Mouse (Mus musculus) heart, embryonic 16.5 days (tissue): Measurements from ENCODE around the gene Scrn1. TPM values are rescaled to one million over a fixed set of nuclear protein-coding genes. Genes with fewer than 3 reads are reported as not detected.

Experiments used
- ATAC-seq: fragments of 200-750 bp; cut with Nextera tagmentation; replicated peaks from 2 replicates; pipeline ENCODE4 v1.8.0; 2017; ENCODE audit warnings: moderate number of reproducible peaks; ENCODE audit not compliant: insufficient read depth, low FRiP score; ENCODE audit errors: extremely low read depth
- H3K27ac ChIP-seq: fragments of 300-500 bp; sonication (generic); 2 replicates; pipeline ENCODE4 v1.5.1; 2014; ENCODE audit warnings: mild to moderate bottlenecking, low read length, control low read depth, moderate library complexity
- H3K27me3 ChIP-seq: fragments of 300-500 bp; sonication (generic); 2 replicates; pipeline ENCODE4 v1.6.1; 2014; ENCODE audit warnings: low read length, mixed read lengths; ENCODE audit not compliant: control insufficient read depth, insufficient read depth
- H3K36me3 ChIP-seq: fragments of 300-500 bp; sonication (generic); 2 replicates; pipeline ENCODE4 v1.6.1; 2014; ENCODE audit not compliant: control insufficient read depth, insufficient read depth
- H3K4me1 ChIP-seq: fragments of 300-500 bp; sonication (generic); 2 replicates; pipeline ENCODE4 v1.6.1; 2014; ENCODE audit warnings: low read length, mixed read lengths; ENCODE audit not compliant: control insufficient read depth, insufficient read depth
- H3K4me2 ChIP-seq: fragments of 300-500 bp; sonication (generic); 2 replicates; pipeline ENCODE4 v1.6.1; 2014; ENCODE audit warnings: low read depth, mild to moderate bottlenecking, control low read depth, low read length
- H3K4me3 ChIP-seq: fragments of 300-500 bp; sonication (generic); 2 replicates; pipeline ENCODE4 v1.5.1; 2014; ENCODE audit warnings: mild to moderate bottlenecking, control low read depth, low read length
- H3K9ac ChIP-seq: fragments of 300-500 bp; sonication (generic); 2 replicates; pipeline ENCODE4 v1.6.1; 2014; ENCODE audit warnings: low read length, control low read depth
- H3K9me3 ChIP-seq: fragments of 300-500 bp; sonication (generic); replicated peaks from 2 replicates; pipeline ENCODE4 v1.6.1; 2016; ENCODE audit warnings: low read length; ENCODE audit not compliant: control insufficient read depth
- WGBS: fragments of 180-500 bp; shearing (Covaris S2); extraction: QIAGEN DNeasy Blood & Tissue Kit; methylation state at CpG from one replicate; pipeline ENCODE4 v1.1.7; 2014; 5-methylcytosine and 5-hydroxymethylcytosine counted together
- polyA plus RNA-seq: library from polyadenylated mRNA; unstranded; fragments of >200 nt; fragmentation: Nextera tagmentation; extraction: Ambion mirVana; gene quantifications from 2 replicates; pipeline ENCODE4 v1.2.1, GENCODE M21; 2015

Scrn1 gene
- polyA plus RNA-seq, 1 experiment from 2014 or later = 5.1 TPM

DNA sequence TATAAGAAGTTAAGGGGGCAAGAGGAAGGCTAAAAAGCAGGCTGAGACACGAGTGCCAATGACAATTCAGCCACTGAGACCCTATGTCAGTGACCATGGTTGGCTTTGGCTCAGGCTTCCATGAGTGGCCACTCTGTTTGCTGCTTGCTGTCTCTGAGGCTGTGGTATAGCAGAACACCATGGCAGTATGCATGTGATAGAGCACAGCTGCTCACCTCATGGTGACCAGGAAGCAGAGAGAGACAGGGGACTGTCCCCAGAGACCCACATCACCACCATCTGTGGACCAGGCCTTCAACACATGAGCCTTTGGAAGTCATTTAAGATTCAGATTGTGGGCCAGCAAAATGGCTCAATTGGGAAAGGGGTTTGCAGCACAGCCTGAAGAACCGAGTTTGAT is 22.6 kb downstream of the Scrn1 start:
- WGBS = 86% methylated on average over 2 of the region's 2 CpGs
- no peak overlapping the region for H3K4me2 ChIP-seq
- no peak overlapping the region for H3K9ac ChIP-seq
- no peaks in the 10 kb centered on the region for H3K36me3 ChIP-seq
- no peak for ATAC-seq
- no peaks in the 10 kb centered on the region for H3K27me3 ChIP-seq
- no peaks in the 10 kb centered on the region for H3K9me3 ChIP-seq
- H3K27ac ChIP-seq = no peak overlapping the region
- peaks cover 17% of the 10 kb centered on the region for H3K4me1 ChIP-seq
- no peak overlapping the region for H3K4me3 ChIP-seq

DNA sequence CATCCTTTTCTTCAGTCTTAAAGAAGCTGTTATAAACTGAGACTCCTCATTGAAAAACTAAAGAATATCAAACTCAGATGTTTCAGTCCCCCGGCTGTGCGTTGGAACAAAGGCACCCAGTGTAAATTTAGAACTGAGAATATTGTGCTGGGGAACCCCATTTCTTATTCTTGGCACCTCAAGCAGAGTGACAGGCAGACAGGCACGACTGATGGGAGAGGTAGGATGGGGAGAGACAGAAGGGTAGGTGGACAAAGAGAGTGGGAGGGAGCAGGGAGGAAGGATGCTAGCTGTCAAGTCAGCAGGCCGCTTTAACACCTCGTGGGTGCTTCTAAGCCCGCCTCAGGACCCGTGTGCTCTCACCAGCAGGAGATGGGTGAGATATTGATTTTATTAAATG is 23.5 kb downstream of the Scrn1 start:
- H3K4me3 ChIP-seq = no peak overlapping the region
- no peak overlapping the region for H3K27ac ChIP-seq
- ATAC-seq = no peak
- no peaks in the 10 kb centered on the region for H3K9me3 ChIP-seq
- H3K4me2 ChIP-seq = no peak overlapping the region
- no peaks in the 10 kb centered on the region for H3K36me3 ChIP-seq
- H3K4me1 ChIP-seq = peaks cover 11% of the 10 kb centered on the region
- H3K27me3 ChIP-seq = no peaks in the 10 kb centered on the region
- H3K9ac ChIP-seq = no peak overlapping the region
- 80% methylated on average over 7 of the region's 7 CpGs for WGBS

DNA sequence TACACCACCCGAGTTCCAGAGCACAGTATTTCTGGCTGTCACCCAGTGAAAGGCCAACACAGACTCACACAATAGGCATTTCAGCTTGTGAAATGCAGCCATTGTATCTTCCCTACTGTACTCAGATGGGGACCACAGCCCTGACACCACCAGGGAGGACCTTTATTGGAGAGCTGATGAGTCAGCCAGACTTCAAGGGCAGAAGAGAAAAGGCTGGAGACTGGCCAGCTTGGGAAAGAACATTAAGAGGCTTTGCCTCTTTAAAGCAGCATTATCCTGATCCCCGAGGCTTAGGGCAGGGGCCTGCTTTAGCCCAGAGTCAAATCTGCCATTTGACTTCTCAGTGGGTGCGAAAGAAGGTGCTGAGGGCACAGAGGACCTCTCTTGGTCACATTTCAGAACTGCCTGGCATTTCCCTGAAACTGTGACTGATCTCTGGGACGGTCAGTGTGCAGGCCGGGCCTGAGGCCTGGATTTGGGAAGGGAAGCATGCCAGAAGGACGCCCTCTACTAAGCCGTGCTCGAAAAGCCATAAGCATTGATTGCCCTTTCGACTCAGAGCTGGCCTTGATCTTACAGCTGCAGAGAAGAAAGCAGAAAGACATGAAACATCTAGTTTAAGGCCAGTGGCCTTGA is 25.9 kb downstream of the Scrn1 start:
- peak; percentile 28; the same call in 1 of the 2 replicates for ATAC-seq
- H3K36me3 ChIP-seq = no peaks in the 10 kb centered on the region
- peak overlapping the region; percentile 34 for H3K27ac ChIP-seq
- no peak overlapping the region for H3K4me3 ChIP-seq
- WGBS = 53% methylated on average over 9 of the region's 9 CpGs
- no peak overlapping the region for H3K9ac ChIP-seq
- no peak overlapping the region for H3K4me2 ChIP-seq
- H3K4me1 ChIP-seq = peaks cover 11% of the 10 kb centered on the region
- no peaks in the 10 kb centered on the region for H3K9me3 ChIP-seq
- no peaks in the 10 kb centered on the region for H3K27me3 ChIP-seq

DNA sequence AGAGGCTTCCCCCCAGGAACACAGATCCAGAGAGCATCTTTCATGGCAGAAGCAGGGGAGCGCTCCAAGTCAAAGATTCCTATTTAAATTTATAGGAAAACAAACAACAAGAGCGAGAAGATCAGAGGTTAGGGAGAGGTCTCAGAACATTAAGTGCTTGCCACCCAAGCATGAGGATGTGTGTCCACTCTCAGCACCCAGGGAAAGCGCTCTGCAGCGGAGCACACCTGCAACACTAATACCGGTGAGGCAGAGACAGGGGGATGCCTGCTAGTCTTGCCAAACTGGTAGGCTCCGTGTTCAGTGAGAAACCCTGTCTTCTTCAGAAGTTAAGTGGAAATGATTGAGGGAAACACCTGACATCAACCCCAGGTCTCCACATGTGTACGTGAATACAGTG is 26.9 kb downstream of the Scrn1 start:
- H3K4me3 ChIP-seq = no peak overlapping the region
- no peak overlapping the region for H3K27ac ChIP-seq
- no peak overlapping the region for H3K9ac ChIP-seq
- H3K27me3 ChIP-seq = no peaks in the 10 kb centered on the region
- H3K9me3 ChIP-seq = no peaks in the 10 kb centered on the region
- peaks cover 11% of the 10 kb centered on the region for H3K4me1 ChIP-seq
- WGBS = 88% methylated on average over 7 of the region's 7 CpGs
- ATAC-seq = no peak
- H3K4me2 ChIP-seq = no peak overlapping the region
- H3K36me3 ChIP-seq = no peaks in the 10 kb centered on the region

DNA sequence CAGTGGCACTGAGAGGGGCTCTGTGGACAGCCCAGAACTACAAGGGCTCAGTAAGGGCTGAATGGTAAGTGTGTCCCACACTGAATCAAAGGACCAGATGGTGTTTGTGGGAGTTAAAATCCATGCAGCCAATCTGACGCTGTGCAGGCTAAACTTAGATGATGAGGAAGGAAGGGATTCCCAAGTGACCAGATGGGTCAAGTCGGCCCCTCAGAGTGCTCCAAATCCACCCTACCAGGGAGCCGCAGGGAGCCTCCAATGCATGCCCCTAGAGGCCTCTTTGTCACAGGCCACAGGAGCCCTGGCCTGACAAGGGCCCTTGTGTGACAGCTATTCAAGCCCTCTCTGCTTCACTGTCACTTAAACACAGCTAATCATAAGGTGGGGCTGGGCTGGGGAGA is 27.5 kb downstream of the Scrn1 start:
- no peak for ATAC-seq
- Histone ChIP-seq H3K4me1 (peaks cover 11% of the 10 kb centered on the region), H3K9me3 (no peaks in the 10 kb centered on the region), H3K4me3 (no peak overlapping the region), H3K36me3 (no peaks in the 10 kb centered on the region), H3K27me3 (no peaks in the 10 kb centered on the region), H3K4me2 (no peak overlapping the region), H3K27ac (no peak overlapping the region), H3K9ac (no peak overlapping the region)
- WGBS = 34% methylated on average over 3 of the region's 3 CpGs

DNA sequence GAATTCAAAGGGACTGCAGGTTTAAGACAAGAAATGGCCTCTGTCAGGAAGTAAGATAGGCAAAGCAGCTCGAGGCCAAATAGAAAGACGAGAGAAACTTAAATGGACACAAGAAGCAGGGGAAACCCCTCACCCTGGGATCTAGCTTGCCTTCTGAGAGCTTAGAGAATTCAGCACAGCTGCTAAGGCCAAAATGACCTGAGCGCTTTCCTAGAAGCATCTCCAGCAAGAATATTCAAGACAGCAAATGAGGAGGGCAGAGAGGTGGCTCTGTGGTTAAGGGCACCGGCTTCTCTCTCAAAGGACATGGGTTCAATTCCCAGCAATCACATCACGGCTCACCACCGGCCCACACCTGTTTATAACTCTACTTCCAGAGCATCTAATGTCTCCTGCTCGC is 29.2 kb downstream of the Scrn1 start:
- Histone ChIP-seq H3K27ac (no peak overlapping the region), H3K27me3 (no peaks in the 10 kb centered on the region), H3K9ac (no peak overlapping the region), H3K36me3 (no peaks in the 10 kb centered on the region), H3K4me2 (no peak overlapping the region), H3K9me3 (no peaks in the 10 kb centered on the region), H3K4me3 (no peak overlapping the region), H3K4me1 (peaks cover 9% of the 10 kb centered on the region)
- no peak for ATAC-seq
- 74% methylated on average over 7 of the region's 7 CpGs for WGBS

DNA sequence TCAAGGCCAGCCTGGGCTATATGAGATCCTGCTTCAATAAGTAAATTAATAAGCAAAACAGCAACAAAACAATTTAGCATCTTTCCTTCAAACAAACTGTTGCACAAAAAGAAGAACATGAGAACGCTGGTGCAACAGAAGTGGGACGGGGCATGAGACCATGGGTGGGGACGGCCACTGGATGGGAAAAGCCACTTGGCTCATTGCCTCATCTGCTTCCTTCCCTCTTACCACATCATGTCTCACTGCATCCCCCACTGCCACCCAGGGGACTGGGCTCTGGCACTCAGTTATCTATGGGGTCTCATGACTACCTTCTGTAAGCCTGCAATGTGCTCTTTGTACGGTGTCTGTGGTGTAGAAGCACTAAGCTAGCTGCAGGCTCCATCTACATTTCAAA is 30.8 kb downstream of the Scrn1 start:
- H3K4me2 ChIP-seq = no peak overlapping the region
- no peak for ATAC-seq
- H3K4me1 ChIP-seq = peaks cover 15% of the 10 kb centered on the region
- H3K27ac ChIP-seq = no peak overlapping the region
- no peaks in the 10 kb centered on the region for H3K36me3 ChIP-seq
- no peak overlapping the region for H3K4me3 ChIP-seq
- no peaks in the 10 kb centered on the region for H3K27me3 ChIP-seq
- H3K9ac ChIP-seq = no peak overlapping the region
- 66% methylated on average over 4 of the region's 4 CpGs for WGBS
- no peaks in the 10 kb centered on the region for H3K9me3 ChIP-seq

DNA sequence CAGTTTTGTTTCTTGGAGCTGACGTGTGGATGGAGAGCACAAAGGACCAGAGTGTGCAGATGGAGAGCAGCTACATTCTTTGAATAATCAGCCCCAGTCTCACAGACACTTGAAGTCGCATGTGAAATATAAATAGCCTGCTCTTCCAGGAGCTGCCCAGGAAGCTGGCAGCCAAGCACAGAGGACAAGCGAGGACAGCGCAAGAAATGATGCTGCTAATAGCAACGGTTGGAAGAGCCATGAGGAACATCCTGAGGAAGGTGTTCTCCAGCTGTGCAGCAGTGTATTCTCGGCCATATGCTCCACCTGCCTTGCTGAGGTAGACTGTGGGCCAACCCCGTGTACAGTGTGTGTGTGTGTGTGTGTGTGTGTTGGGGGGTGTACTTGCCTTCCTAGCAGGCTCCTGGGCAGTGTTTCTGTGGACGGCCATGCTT is 35.2 kb downstream of the Scrn1 start:
- no peak overlapping the region for H3K27ac ChIP-seq

DNA sequence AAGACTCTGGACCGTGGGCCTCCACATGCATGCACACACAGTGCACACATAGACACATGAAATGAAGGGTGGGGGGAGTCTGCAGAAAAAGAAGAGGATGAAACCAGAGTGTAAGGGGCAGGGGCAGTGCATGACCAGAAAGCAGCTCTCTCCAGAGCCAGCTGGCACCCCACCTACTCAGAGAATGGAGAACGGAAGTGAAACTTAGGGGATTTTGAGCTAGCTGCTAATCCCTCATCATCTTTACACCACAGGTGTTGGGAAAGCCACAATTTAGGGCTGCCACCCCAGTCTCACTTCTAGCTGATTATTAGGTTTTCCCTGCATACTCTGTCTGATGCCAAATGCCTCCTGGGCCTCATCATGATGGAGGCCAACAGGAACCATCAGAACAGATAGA is 36.1 kb downstream of the Scrn1 start:
- ATAC-seq = no peak
- H3K27me3 ChIP-seq = no peaks in the 10 kb centered on the region
- no peak overlapping the region for H3K4me2 ChIP-seq
- no peaks in the 10 kb centered on the region for H3K36me3 ChIP-seq
- H3K27ac ChIP-seq = no peak overlapping the region
- no peak overlapping the region for H3K4me3 ChIP-seq
- no peaks in the 10 kb centered on the region for H3K9me3 ChIP-seq
- WGBS = 80% methylated on average over 2 of the region's 2 CpGs
- H3K9ac ChIP-seq = no peak overlapping the region
- H3K4me1 ChIP-seq = peaks cover 8% of the 10 kb centered on the region; the same call in 1 of the 2 replicates

More for the DNA sequence above, 35.2 kb downstream of the Scrn1 start:
- no peaks in the 10 kb centered on the region for H3K27me3 ChIP-seq
- H3K9ac ChIP-seq = no peak overlapping the region
- H3K9me3 ChIP-seq = no peaks in the 10 kb centered on the region
- peaks cover 8% of the 10 kb centered on the region; the same call in 1 of the 2 replicates for H3K4me1 ChIP-seq
- WGBS = 27% methylated on average over 8 of the region's 8 CpGs
- H3K4me3 ChIP-seq = no peak overlapping the region
- H3K4me2 ChIP-seq = peak overlapping the region; percentile 22; the same call in 1 of the 2 replicates
- H3K36me3 ChIP-seq = no peaks in the 10 kb centered on the region
- ATAC-seq = peak; percentile 76
